Mouse (Mus musculus): ENCODE measurements around the gene Ttc22. TPM values are rescaled to one million over a fixed set of nuclear protein-coding genes. Genes with fewer than 3 reads are reported as not detected.

Gene Ttc22
- polyA plus RNA-seq, 1 experiment from 2014 or later, result 2.4 TPM

GRCm38 (mm10) chr4:106597055-106597454, 25.2 kb upstream of the Ttc22 start:
- H3K4me3 ChIP-seq, result no peak overlapping the region
- H3K9ac ChIP-seq, result no peak overlapping the region
- no peak overlapping the region for H3K27ac ChIP-seq (replicated peaks)
- no peak overlapping the region for H3K4me2 ChIP-seq
- H3K36me3 ChIP-seq, result no peaks in the 10 kb centered on the region
- no peaks in the 10 kb centered on the region for H3K9me3 ChIP-seq
- H3K27me3 ChIP-seq, result no peaks in the 10 kb centered on the region
- WGBS, result 80% methylated on average over 9 of the region's 9 CpGs
- no peaks in the 10 kb centered on the region for H3K4me1 ChIP-seq (replicated peaks)
- no peak for ATAC-seq (ENCODE audit: low read depth)

DNA sequence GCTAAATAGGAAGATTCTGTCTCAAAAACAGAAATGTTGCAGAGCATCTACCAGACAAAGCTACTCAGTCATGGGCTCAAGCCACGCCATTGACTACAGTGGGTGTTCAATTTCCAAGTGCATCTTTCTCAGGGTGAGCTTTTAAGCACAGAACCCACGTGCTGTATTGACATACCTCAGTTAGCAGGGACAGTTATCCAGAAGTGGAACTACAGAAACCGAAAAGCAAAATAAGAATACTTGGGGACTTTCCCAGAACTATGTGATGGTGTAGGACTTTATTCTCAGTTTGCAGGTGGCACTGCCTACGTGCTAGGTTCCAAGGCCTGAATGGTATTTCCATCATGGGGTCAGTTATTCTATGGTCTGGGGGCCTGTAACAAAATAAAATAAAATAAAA, 24.5 kb upstream of the Ttc22 start:
- no peaks in the 10 kb centered on the region for H3K27me3 ChIP-seq
- no peak overlapping the region for H3K27ac ChIP-seq (replicated peaks)
- H3K9ac ChIP-seq, result no peak overlapping the region
- no peak overlapping the region for H3K4me3 ChIP-seq
- H3K9me3 ChIP-seq, result no peaks in the 10 kb centered on the region
- WGBS, result 88% methylated on average over 4 of the region's 4 CpGs
- H3K4me2 ChIP-seq, result no peak overlapping the region
- H3K4me1 ChIP-seq (replicated peaks), result no peaks in the 10 kb centered on the region
- no peak for ATAC-seq (ENCODE audit: low read depth)
- H3K36me3 ChIP-seq, result no peaks in the 10 kb centered on the region

DNA sequence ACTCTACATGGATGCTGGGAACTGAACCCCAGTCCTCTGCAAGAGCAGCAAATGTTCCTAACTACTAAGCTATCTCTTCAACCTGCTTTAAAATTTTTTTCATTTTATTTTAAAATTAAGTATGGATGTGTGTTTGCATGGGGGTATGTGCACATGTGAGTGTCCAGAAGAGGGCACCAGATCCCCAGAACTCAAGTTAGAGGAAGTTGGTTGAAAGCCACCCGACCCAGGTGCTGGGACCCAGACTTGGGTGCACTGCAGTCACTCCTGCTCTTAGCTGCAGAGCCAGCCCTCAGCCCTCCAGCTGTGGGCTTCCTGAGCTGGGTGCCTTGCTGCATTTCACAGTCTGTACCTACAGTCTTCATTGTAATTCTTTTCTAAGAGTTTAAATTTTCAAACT, 22.8 kb upstream of the Ttc22 start:
- no peak overlapping the region for H3K9ac ChIP-seq
- no peaks in the 10 kb centered on the region for H3K27me3 ChIP-seq
- WGBS, result 52% methylated on average over 1 of the region's 1 CpGs
- no peak for ATAC-seq (ENCODE audit: low read depth)
- no peaks in the 10 kb centered on the region for H3K4me1 ChIP-seq (replicated peaks)
- H3K4me2 ChIP-seq, result no peak overlapping the region
- H3K27ac ChIP-seq (replicated peaks), result no peak overlapping the region
- no peaks in the 10 kb centered on the region for H3K36me3 ChIP-seq
- H3K4me3 ChIP-seq, result no peak overlapping the region
- H3K9me3 ChIP-seq, result no peaks in the 10 kb centered on the region

- H3K36me3 ChIP-seq, result no peaks in the 10 kb centered on the region
- H3K9ac ChIP-seq, result no peak overlapping the region
- 83% methylated on average over 4 of the region's 4 CpGs for WGBS
- H3K4me3 ChIP-seq, result no peak overlapping the region
- no peaks in the 10 kb centered on the region for H3K27me3 ChIP-seq
- no peak for ATAC-seq (ENCODE audit: low read depth)
- no peaks in the 10 kb centered on the region for H3K9me3 ChIP-seq
- no peak overlapping the region for H3K4me2 ChIP-seq
- H3K4me1 ChIP-seq (replicated peaks), result no peaks in the 10 kb centered on the region
- no peak overlapping the region for H3K27ac ChIP-seq (replicated peaks)
Observed at GRCm38 (mm10) chr4:106600770-106601169, 21.5 kb upstream of the Ttc22 start.

GRCm38 (mm10) chr4:106606639-106607554, 15.3 kb upstream of the Ttc22 start:
- Histone ChIP-seq H3K9me3 (no peaks in the 10 kb centered on the region), H3K27ac (replicated peaks) (no peak overlapping the region), H3K9ac (peak overlapping the region; percentile 54; the same call in 1 of the 2 replicates), H3K4me2 (peak overlapping the region; percentile 42), H3K36me3 (no peaks in the 10 kb centered on the region), H3K27me3 (no peaks in the 10 kb centered on the region), H3K4me3 (peak overlapping the region; percentile 10; the same call in 1 of the 2 replicates), H3K4me1 (replicated peaks) (peaks cover 5% of the 10 kb centered on the region)
- ATAC-seq (ENCODE audit: low read depth), result peak; percentile 89
- WGBS, result 47% methylated on average over 18 of the region's 18 CpGs

DNA sequence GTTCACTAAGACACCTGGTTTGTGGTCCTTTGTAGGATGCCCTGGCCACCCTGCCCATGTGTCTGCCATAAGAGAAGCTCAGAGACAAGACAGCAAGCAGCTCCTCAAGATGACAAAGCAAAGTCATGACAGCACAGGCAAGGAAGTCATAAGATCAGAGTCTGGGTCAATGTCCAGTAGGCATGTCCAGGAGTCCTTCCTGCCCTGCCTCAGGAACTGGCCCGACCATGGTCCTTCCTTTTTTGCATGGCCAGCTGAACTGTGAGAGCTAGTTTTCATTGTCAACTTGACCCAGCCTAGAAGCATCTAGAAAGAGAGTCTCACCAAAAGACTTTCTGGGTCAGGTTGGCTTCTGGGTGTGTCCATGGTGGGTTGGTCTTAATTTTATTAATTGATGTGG, 14.3 kb upstream of the Ttc22 start:
- no peak overlapping the region for H3K4me3 ChIP-seq
- H3K9me3 ChIP-seq, result no peaks in the 10 kb centered on the region
- H3K4me1 ChIP-seq (replicated peaks), result peaks cover 5% of the 10 kb centered on the region
- no peak overlapping the region for H3K4me2 ChIP-seq
- WGBS, result 96% methylated on average over 1 of the region's 1 CpGs
- H3K27ac ChIP-seq (replicated peaks), result no peak overlapping the region
- no peaks in the 10 kb centered on the region for H3K36me3 ChIP-seq
- H3K27me3 ChIP-seq, result no peaks in the 10 kb centered on the region
- H3K9ac ChIP-seq, result no peak overlapping the region
- no peak for ATAC-seq (ENCODE audit: low read depth)

- H3K4me3 ChIP-seq, result no peak overlapping the region
- no peaks in the 10 kb centered on the region for H3K9me3 ChIP-seq
- H3K36me3 ChIP-seq, result no peaks in the 10 kb centered on the region
- no peak overlapping the region for H3K4me2 ChIP-seq
- ATAC-seq (ENCODE audit: low read depth), result no peak
- 76% methylated on average over 8 of the region's 8 CpGs for WGBS
- peaks cover 6% of the 10 kb centered on the region; the same call in 1 of the 2 replicates for H3K27me3 ChIP-seq
- H3K9ac ChIP-seq, result no peak overlapping the region
- peaks cover 19% of the 10 kb centered on the region for H3K4me1 ChIP-seq (replicated peaks)
- no peak overlapping the region for H3K27ac ChIP-seq (replicated peaks)
Observed at GRCm38 (mm10) chr4:106613105-106613504, 9.1 kb upstream of the Ttc22 start.

DNA sequence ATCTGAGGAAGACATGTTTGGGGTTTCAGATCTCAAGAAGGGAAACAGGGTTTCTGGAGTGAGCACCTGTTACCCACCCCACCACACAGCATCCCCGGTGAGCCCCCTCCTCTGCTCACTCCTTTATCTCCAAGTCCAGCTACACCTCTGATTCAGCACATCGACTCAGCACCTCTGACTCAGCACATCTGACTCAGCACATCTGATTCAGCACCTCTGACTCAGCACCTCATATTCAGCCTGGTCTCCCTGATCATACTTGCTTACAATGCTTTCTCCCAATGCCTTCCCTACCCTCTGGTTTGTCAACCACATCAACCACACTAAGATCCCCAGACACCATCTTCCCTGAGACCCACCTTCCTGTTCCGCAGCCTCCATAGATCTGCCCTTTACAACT, 8.7 kb upstream of the Ttc22 start:
- H3K4me1 ChIP-seq (replicated peaks), result peaks cover 19% of the 10 kb centered on the region
- 0 out of 2 replicates have a peak, but pooled peaks have one; percentile 16 for ATAC-seq (ENCODE audit: low read depth)
- no peak overlapping the region for H3K27ac ChIP-seq (replicated peaks)
- no peak overlapping the region for H3K4me3 ChIP-seq
- no peak overlapping the region for H3K9ac ChIP-seq
- WGBS, result 76% methylated on average over 3 of the region's 3 CpGs
- no peaks in the 10 kb centered on the region for H3K9me3 ChIP-seq
- H3K27me3 ChIP-seq, result peaks cover 6% of the 10 kb centered on the region; the same call in 1 of the 2 replicates
- H3K4me2 ChIP-seq, result no peak overlapping the region
- no peaks in the 10 kb centered on the region for H3K36me3 ChIP-seq

DNA sequence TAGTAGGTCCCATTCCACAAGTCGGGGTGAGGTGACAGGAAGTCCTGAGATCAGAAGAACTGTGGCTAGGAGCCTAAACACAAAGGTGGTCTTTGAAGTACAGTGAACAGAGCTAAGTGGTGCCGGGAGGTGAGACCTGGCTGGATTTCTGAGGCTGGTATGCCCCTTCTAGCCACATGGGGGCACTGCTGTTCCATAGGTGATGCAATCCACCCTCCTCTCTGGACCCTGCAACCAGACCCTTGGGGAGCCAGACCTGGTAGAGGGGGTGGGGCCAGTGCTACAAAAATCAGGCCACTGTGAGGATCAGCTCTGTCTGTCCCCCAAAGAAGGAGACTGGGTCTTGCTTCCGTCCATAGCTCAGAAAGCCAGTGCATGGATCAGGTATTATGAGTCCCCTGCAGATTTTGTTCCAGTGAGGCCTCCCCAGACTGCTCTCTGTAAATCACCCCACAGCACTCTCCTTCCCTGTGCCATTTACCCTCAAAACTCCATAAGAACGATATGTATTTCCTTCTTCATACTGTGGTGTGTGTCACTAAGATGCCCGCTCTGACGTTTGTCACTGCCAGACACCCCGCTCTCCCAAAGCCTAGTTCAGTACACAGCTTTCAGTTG, 7.9 kb upstream of the Ttc22 start:
- Histone ChIP-seq H3K4me1 (replicated peaks) (peaks cover 19% of the 10 kb centered on the region), H3K4me2 (no peak overlapping the region), H3K9ac (no peak overlapping the region), H3K9me3 (no peaks in the 10 kb centered on the region), H3K4me3 (no peak overlapping the region), H3K27ac (replicated peaks) (no peak overlapping the region), H3K27me3 (peaks cover 6% of the 10 kb centered on the region; the same call in 1 of the 2 replicates), H3K36me3 (no peaks in the 10 kb centered on the region)
- 40% methylated on average over 7 of the region's 7 CpGs for WGBS
- peak; percentile 90 for ATAC-seq (ENCODE audit: low read depth)

DNA sequence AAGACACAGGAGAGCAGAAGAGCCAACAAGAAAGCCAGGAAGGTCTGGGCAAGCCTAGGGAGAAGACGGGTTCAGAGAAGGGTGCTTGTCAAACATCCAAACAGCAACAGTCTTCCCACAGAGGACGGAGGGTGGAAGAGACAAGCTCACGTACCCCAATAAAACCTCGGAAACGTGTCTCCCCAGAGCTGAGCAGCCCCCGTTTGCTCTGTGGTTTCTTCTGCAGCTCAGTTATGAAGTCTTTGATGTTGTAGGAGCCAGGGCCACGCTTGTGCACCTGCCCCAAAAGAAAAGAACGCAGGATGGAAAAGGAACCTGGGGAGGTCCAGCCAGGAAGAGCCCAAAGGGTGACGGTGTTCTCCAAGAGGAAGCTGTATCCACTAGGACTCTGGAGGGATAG, 7.4 kb upstream of the Ttc22 start:
- H3K27me3 ChIP-seq, result peaks cover 6% of the 10 kb centered on the region; the same call in 1 of the 2 replicates
- no peak overlapping the region for H3K27ac ChIP-seq (replicated peaks)
- no peak overlapping the region for H3K4me2 ChIP-seq
- H3K36me3 ChIP-seq, result no peaks in the 10 kb centered on the region
- WGBS, result 85% methylated on average over 9 of the region's 9 CpGs
- H3K9ac ChIP-seq, result no peak overlapping the region
- ATAC-seq (ENCODE audit: low read depth), result no peak
- no peak overlapping the region for H3K4me3 ChIP-seq
- no peaks in the 10 kb centered on the region for H3K9me3 ChIP-seq
- peaks cover 19% of the 10 kb centered on the region for H3K4me1 ChIP-seq (replicated peaks)

DNA sequence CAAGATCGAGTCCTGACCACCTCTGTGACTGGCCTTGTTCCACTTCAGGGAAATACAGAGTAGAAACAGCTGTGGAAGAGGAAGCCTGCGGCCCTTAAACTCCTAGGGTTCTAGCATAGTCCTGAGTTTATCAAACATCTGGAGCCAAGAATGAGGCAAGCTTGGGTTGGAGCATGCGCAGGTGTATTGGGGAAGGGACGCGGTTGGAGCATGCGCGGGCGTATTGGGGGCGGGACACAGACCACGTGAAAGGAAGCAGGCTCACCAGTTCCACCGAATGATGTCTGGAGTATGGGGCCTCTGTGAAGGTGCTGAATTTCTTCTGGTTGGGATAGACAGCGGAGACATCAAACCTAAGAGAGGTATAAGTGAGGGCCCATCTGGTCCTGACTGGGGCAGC, 6.6 kb upstream of the Ttc22 start:
- no peaks in the 10 kb centered on the region for H3K36me3 ChIP-seq
- no peak overlapping the region for H3K27ac ChIP-seq (replicated peaks)
- WGBS, result 81% methylated on average over 12 of the region's 12 CpGs
- no peaks in the 10 kb centered on the region for H3K9me3 ChIP-seq
- peaks cover 19% of the 10 kb centered on the region for H3K4me1 ChIP-seq (replicated peaks)
- H3K4me3 ChIP-seq, result no peak overlapping the region
- ATAC-seq (ENCODE audit: low read depth), result no peak
- no peak overlapping the region for H3K9ac ChIP-seq
- no peak overlapping the region for H3K4me2 ChIP-seq
- peaks cover 6% of the 10 kb centered on the region; the same call in 1 of the 2 replicates for H3K27me3 ChIP-seq

DNA sequence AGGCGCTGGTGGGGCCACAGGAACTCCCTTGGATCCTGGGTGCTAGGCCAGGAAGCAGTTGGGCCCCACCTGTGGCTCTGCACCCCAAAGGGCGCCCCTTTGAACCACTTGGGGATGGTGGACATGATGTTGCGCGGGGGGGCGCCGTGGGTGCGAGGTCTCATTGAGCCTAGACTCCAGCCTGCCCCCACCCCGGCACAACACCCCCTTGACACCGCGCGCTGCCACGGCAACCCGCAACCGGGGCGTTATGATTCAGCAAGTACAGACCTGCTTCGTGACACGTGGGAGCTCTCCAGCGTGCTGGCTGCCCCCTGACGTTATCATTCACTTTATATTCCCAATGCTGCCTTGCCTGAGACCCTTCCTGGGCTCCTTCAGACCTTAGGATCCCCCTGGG, 5.2 kb upstream of the Ttc22 start, which contains the start of gene Lexm:
TSS of gene Lexm (minus strand) at position 186 of the 400 bp plus-strand sequence.
- 2% methylated on average over 19 of the region's 19 CpGs for WGBS
- H3K36me3 ChIP-seq, result no peaks in the 10 kb centered on the region
- ATAC-seq (ENCODE audit: low read depth), result no peak
- peak within 1 kb of the TSS; percentile 49 for H3K4me2 ChIP-seq
- peaks cover 19% of the 10 kb centered on the region for H3K4me1 ChIP-seq (replicated peaks)
- no peak within 1 kb of the TSS for H3K27ac ChIP-seq (replicated peaks)
- H3K9me3 ChIP-seq, result no peaks in the 10 kb centered on the region
- H3K27me3 ChIP-seq, result peaks cover 16% of the 10 kb centered on the region
- H3K4me3 ChIP-seq, result 0 out of 2 replicates have a peak within 1 kb of the TSS, but pooled peaks have one; percentile 10
- H3K9ac ChIP-seq, result peak within 1 kb of the TSS; percentile 49
